Mouse (Mus musculus): ENCODE measurements around the gene Zfp943.

Gene Zfp943

DNA sequence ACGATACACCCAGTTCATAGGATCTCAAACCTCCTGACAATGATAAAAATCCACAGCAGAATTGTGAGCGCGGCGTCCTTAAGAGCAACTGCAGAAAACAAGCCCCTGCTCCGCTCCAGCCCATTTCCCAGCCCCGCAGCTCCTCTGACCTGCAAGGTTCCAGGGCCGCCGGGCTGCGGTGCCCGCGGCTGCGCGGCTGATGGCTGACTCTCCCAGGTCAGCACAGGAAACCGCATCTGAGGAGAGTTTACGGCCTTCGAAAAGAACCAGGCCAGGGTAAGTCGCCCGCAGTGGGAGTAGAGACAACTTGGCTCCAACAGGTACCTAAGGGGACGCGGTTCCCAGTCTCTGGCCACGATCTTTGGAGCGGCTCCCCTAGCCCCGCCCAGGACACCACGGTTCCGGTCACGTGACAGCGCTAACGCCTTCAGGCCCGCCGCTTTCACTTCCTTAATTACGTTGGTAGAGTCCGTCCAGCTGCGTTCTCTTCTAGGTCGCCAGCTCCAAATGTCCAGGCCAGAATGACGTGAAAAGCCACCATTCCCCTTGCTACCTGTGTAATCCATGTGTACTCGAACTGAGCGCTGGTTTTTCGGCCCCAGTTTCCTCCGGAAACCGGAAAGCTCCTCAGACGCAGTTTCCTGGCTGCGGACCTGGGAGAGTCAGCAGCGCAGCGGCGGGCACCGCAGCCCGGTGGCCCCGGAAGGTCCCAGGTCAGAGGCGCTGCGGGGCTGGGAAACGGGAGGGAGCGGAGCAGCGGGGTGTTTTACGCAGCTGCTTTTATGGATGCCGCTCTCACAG lies at the start of gene Zfp943, which contains the start of gene Zfp942:
Gene Zfp943 (plus strand): TSS at position 446 of the 801 bp plus-strand sequence.
Gene Zfp942 (minus strand): TSS at position 358 of the 801 bp plus-strand sequence.
- peak; percentile 80 for DNase-seq

DNA sequence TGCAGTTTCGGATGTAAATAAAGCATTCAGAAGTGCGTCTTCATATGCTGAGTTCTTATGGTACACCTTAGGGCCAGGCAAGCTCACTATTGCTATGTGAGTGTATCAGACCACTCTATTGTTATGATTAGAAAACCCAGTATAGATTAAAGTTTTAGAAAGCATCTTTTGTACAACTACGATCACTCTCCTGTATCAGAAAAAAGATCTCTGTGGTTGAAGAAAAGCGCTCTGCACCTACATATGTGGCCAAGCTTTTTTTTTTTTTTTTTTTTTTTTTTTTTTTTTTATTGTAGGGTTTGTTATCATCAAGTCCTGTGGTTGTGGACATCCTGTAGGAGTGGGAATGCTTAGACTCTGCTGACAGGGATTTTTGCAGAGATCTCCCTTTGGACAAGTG lies 950 bp downstream of the Zfp943 start:
- no peak for DNase-seq

- peak; percentile 9 for DNase-seq
Measured at GRCm38 (mm10) chr17:22035594-22035993, 73.2 kb downstream of the Zfp943 start.

- no peak for DNase-seq
Measured at GRCm38 (mm10) chr17:22049403-22049802, 87.1 kb downstream of the Zfp943 start.

- no peak for DNase-seq
Measured at GRCm38 (mm10) chr17:22053211-22053610, 90.9 kb downstream of the Zfp943 start.

GRCm38 (mm10) chr17:22081031-22081631 lies 118.8 kb downstream of the Zfp943 start:
- DNase-seq: peak; percentile 63

- peak; percentile 10 for DNase-seq
Measured at GRCm38 (mm10) chr17:22083224-22083623, 120.9 kb downstream of the Zfp943 start.

DNA sequence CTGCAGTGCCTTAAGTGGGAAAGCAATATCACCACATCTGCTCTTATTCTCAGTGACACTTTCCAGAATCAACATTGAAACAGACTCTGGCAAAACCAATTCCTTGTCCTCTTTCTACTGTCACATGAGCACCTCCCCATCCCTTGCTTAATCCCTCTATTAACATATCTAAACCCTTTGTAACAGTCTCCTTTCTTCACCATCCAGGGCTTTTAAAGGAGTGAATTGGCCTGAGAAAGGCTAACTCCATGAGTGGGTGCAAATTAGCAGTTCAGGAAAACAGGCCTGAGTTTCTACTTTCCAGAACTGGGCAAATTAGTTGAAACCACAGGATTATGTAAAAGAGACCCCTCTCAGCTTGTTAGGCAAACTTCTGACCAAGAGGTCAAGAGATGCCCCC lies 156.4 kb downstream of the Zfp943 start:
- DNase-seq: no peak
